Mouse (Mus musculus): ENCODE data around the gene Mlycd.

DNA sequence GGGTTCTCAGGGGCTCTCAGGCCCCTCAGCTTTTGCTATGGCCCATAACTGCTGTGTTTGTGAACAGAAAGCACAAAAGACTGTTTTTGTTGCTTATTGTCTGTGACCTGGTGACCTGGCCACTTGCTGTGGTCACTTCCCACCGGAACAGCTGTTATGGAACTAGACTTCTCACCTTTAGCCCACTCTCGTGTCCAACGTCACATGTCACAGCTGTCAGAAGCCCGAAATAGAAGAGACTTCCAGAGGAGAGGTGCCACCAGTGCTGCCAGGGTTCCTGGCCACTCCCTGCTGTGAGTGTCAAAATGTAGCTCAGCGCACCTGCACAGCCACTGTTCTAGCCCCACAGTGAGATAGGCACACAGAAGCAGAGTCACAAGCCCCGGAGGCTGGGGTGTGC, 4.6 kb downstream of the Mlycd start:
- no peak for TF ChIP-seq CTCF (IDR thresholded peaks at IDR 0.05; ENCODE audit: low read depth, low read length)
- TF ChIP-seq POLR2A (IDR thresholded peaks at IDR 0.05; ENCODE audit: borderline replicate concordance, low read depth, low read length): no peak
